19 mouse cellular contexts compared by ENCODE assay signal in genomic region chr10:106732265-106732664, GRCm38 (mm10).
DNase-seq lines count a peak whose midpoint lies in the region; ATAC-seq lines count a peak whose summit lies in the region.
"Had no signal": no experiment of that assay in that cellular context is flagged by ENCODE, and none has a peak within 500 bp of the region (broad histone marks: within the 10 kb centered on the region; RNA-seq: fewer than 3 reads in every experiment).

No protein-coding gene starts in this region.

- H3K36me3 ChIP-seq in forebrain, embryonic 16.5 days (ENCODE audit: control insufficient read depth, insufficient read depth): no peaks in the 10 kb centered on the region
- H3K36me3 ChIP-seq in forebrain, embryonic 12.5 days (replicated peaks): no peaks in the 10 kb centered on the region
- H3K36me3 ChIP-seq: embryonic facial prominence, embryonic 12.5 days; hindbrain, embryonic 12.5 days; kidney, embryonic 15.5 days; liver, embryonic 15.5 days; midbrain, embryonic 12.5 days; neural tube, embryonic 12.5 days had no signal

- WGBS in forebrain, embryonic 16.5 days: 60% methylated on average over 2 of the region's 2 CpGs
- WGBS in forebrain, embryonic 12.5 days: 75% methylated on average over 2 of the region's 2 CpGs

- peak; percentile 70 for ATAC-seq in forebrain, embryonic 16.5 days
- ATAC-seq in forebrain, embryonic 12.5 days (ENCODE audit: low FRiP score): no peak
- ATAC-seq: intestine, embryonic 16.5 days had no signal

- peaks cover 3% of the 10 kb centered on the region; the same call in 1 of the 2 replicates for H3K4me1 ChIP-seq in forebrain, embryonic 16.5 days (replicated peaks; ENCODE audit: control insufficient read depth, insufficient read depth, low read length)
- H3K4me1 ChIP-seq in forebrain, embryonic 12.5 days: no peaks in the 10 kb centered on the region
- H3K4me1 ChIP-seq: embryonic facial prominence, embryonic 12.5 days; hindbrain, embryonic 12.5 days; kidney, embryonic 15.5 days; liver, embryonic 15.5 days; midbrain, embryonic 12.5 days; neural tube, embryonic 12.5 days had no signal

- H3K27ac ChIP-seq in forebrain, embryonic 16.5 days (ENCODE audit: low read length): no peak overlapping the region
- H3K27ac ChIP-seq in forebrain, embryonic 12.5 days: no peak overlapping the region
- H3K27ac ChIP-seq: embryonic facial prominence, embryonic 12.5 days; hindbrain, embryonic 12.5 days; kidney, embryonic 15.5 days; liver, embryonic 15.5 days; midbrain, embryonic 12.5 days; neural tube, embryonic 12.5 days had no signal

- H3K9me3 ChIP-seq in forebrain, embryonic 16.5 days (ENCODE audit: control insufficient read depth, low read length): no peaks in the 10 kb centered on the region
- H3K9me3 ChIP-seq in forebrain, embryonic 12.5 days: no peaks in the 10 kb centered on the region
- H3K9me3 ChIP-seq: embryonic facial prominence, embryonic 12.5 days; hindbrain, embryonic 12.5 days; kidney, embryonic 15.5 days; liver, embryonic 15.5 days; midbrain, embryonic 12.5 days; neural tube, embryonic 12.5 days had no signal

- peak; percentile 46 for DNase-seq in layer of hippocampus, adult 9-11 months
- no peak for DNase-seq in layer of hippocampus, adult 9-10 months (ENCODE audit: low spot score)
- peak; percentile 70 to 82 for DNase-seq in cerebellum, adult 18-20 months
- DNase-seq in cerebellum, postnatal 25 days: peak; percentile 65 to 81
- no peak for DNase-seq in spleen, postnatal 14 days (ENCODE audit: low spot score in 2 of 2)
- DNase-seq in heart, postnatal 14 days: no peak
- DNase-seq: adrenal gland, postnatal 14 days; right cerebral cortex, adult 18-20 months had no signal

- H3K4me2 ChIP-seq in forebrain, embryonic 16.5 days (ENCODE audit: low read length): no peak overlapping the region
- H3K4me2 ChIP-seq in forebrain, embryonic 12.5 days: no peak overlapping the region
- H3K4me2 ChIP-seq: embryonic facial prominence, embryonic 12.5 days; hindbrain, embryonic 12.5 days; kidney, embryonic 15.5 days; liver, embryonic 15.5 days; midbrain, embryonic 12.5 days; neural tube, embryonic 12.5 days had no signal

- no peak overlapping the region for H3K4me3 ChIP-seq in forebrain, embryonic 16.5 days (replicated peaks; ENCODE audit: low read length)
- no peak overlapping the region for H3K4me3 ChIP-seq in forebrain, embryonic 12.5 days (replicated peaks)
- H3K4me3 ChIP-seq: embryonic facial prominence, embryonic 12.5 days; erythroblast, embryonic 14.5 days; hindbrain, embryonic 12.5 days; kidney, embryonic 15.5 days; liver, embryonic 15.5 days; midbrain, embryonic 12.5 days; neural tube, embryonic 12.5 days had no signal

- H3K27me3 ChIP-seq in forebrain, embryonic 16.5 days (replicated peaks; ENCODE audit: control insufficient read depth, insufficient read depth, low read length): no peaks in the 10 kb centered on the region
- H3K27me3 ChIP-seq in forebrain, embryonic 12.5 days: no peaks in the 10 kb centered on the region
- H3K27me3 ChIP-seq: CH12.LX; embryonic facial prominence, embryonic 12.5 days; hindbrain, embryonic 12.5 days; kidney, embryonic 15.5 days; liver, embryonic 15.5 days; midbrain, embryonic 12.5 days; neural tube, embryonic 12.5 days had no signal

- intact Hi-C loops in heart, postnatal 14 days (cut with DNase I): no loop called here

- no peak overlapping the region for H3K9ac ChIP-seq in forebrain, embryonic 16.5 days (replicated peaks; ENCODE audit: low read depth, low read length)
- H3K9ac ChIP-seq in forebrain, embryonic 12.5 days: no peak overlapping the region
- H3K9ac ChIP-seq: embryonic facial prominence, embryonic 12.5 days; hindbrain, embryonic 12.5 days; kidney, embryonic 15.5 days; liver, embryonic 15.5 days; midbrain, embryonic 12.5 days; neural tube, embryonic 12.5 days had no signal

Comparison
In these comparisons a context has a peak if more than half of its experiments do, and no peak if none do; other contexts are left out.
1. DNase-seq: peak in layer of hippocampus, adult 9-11 months (single experiment), cerebellum, adult 18-20 months (2 of 2) and cerebellum, postnatal 25 days (2 of 2); none in layer of hippocampus, adult 9-10 months (single experiment), spleen, postnatal 14 days (0 of 2) and heart, postnatal 14 days (0 of 2).